Mouse (Mus musculus): Measurements from ENCODE around the gene Dtnb.

DNA sequence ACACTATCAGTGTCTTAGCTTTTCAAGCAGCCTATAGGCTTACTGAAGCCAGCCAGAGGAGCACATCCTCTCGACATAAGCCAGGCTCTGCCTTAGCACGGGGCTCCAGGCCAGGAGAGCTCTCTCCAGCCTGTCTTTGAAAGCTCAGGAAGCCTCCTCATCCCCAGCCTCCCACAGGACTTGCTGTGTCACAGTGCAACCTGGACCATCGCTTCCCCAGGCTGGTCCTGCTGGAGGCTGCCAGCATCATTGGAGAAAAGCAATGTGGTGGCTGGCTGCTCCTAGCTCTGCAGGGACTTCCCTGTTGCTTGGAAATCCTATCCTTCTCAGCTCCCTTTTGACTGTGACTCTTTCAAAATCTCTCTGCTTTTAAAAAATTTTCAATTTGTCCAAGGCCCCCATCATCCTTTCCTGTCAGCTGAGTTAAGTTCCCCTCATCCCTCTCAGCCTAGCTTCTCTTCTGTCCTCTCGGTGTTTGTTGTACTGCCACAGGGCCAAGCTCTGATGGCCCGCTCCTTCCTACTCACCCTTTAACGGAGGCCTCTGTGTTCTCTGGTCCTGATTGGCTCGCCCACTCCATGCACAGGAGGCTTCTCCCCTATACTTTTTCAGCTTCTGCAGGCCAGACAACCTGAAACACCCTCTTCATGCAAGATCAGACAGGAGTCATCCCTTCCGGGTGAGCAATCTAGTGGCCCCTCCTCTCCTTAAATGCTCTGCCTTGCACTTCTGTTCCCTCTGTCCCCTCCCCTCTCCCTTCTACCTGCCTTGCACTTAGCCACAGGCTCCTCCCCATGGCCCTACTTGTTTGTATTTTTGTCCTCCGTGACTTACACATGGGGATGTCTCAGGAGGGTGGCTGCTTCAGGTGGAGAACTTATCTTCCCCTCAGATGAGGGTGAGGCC is 14.5 kb upstream of the Dtnb start:
- TF ChIP-seq POLR2A (IDR thresholded peaks at IDR 0.05; ENCODE audit: control insufficient read depth, extremely low read depth, insufficient read depth, low read length, poor library complexity) (no peak), CTCF (IDR thresholded peaks at IDR 0.05; ENCODE audit: borderline replicate concordance, control insufficient read depth, extremely low read depth, insufficient read depth, low read length, poor library complexity) (no peak)
